Mouse (Mus musculus): ENCODE results near the gene Prkaa2. TPM values are rescaled to one million over a fixed set of nuclear protein-coding genes. Genes with fewer than 3 reads are reported as not detected.

The Prkaa2 gene
- total and polyA plus RNA-seq, 3 experiments = not detected

- TF ChIP-seq JUND (IDR thresholded peaks at IDR 0.05; ENCODE audit: low read depth, low read length) = no peak
- TF ChIP-seq KAT2A (conservative IDR thresholded peaks at IDR 0.05; ENCODE audit: low read depth, low read length) = no peak
- no peak for TF ChIP-seq MYB (IDR thresholded peaks at IDR 0.05; ENCODE audit: low read depth, low read length)
- TF ChIP-seq ELF1 (IDR thresholded peaks at IDR 0.05; ENCODE audit: low read depth, low read length) = no peak
- TF ChIP-seq MYC (IDR thresholded peaks at IDR 0.05; ENCODE audit: low read depth, low read length) = no peak
- TF ChIP-seq EP300 (IDR thresholded peaks at IDR 0.05; ENCODE audit: low read depth in 1 of 2, low read length in 2 of 2) = peak; percentile 76 to 89
- no peak for TF ChIP-seq UBTF (IDR thresholded peaks at IDR 0.05; ENCODE audit: borderline replicate concordance, insufficient read depth, low read depth, low read length)
- TF ChIP-seq TCF12 (IDR thresholded peaks at IDR 0.05; ENCODE audit: low read depth, low read length) = peak; percentile 83
- TF ChIP-seq BHLHE40 (IDR thresholded peaks at IDR 0.05; ENCODE audit: borderline replicate concordance, low read depth, low read length) = peak; percentile 65; the same call in 1 of the 2 replicates
- no peak for TF ChIP-seq MAFK (IDR thresholded peaks at IDR 0.05; ENCODE audit: borderline replicate concordance, low read depth, low read length)
- TF ChIP-seq RCOR1 (IDR thresholded peaks at IDR 0.05; ENCODE audit: low read depth, low read length) = peak; percentile 88
- 0 out of 2 replicates have a peak, but pooled peaks have one; percentile 10 for TF ChIP-seq ZNF384 (IDR thresholded peaks at IDR 0.05; ENCODE audit: low read depth, low read length)
- peak; percentile 90 for TF ChIP-seq GATA1 (IDR thresholded peaks at IDR 0.05; ENCODE audit: low read depth, low read length)
- TF ChIP-seq NRF1 (IDR thresholded peaks at IDR 0.05; ENCODE audit: insufficient read depth, low read depth, low read length, poor library complexity, severe bottlenecking) = no peak
- no peak for TF ChIP-seq POLR2AphosphoS5 (IDR thresholded peaks at IDR 0.05; ENCODE audit: borderline replicate concordance, low read depth, low read length)
- TF ChIP-seq POLR2A (IDR thresholded peaks at IDR 0.05; ENCODE audit: control insufficient read depth in 1 of 2, insufficient read depth in 1 of 2, low read depth in 1 of 2, low read length in 2 of 2, poor library complexity in 1 of 2) = no peak
- no peak for TF ChIP-seq CHD2 (IDR thresholded peaks at IDR 0.05; ENCODE audit: low read length)
- TF ChIP-seq MAZ (IDR thresholded peaks at IDR 0.05; ENCODE audit: low read depth, low read length) = no peak
- TF ChIP-seq USF1 (IDR thresholded peaks at IDR 0.05; ENCODE audit: low read depth, low read length) = 0 out of 2 replicates have a peak, but pooled peaks have one; percentile 16
- no peak for TF ChIP-seq MAX (IDR thresholded peaks at IDR 0.05; ENCODE audit: low read length)
Measured at GRCm38 (mm10) chr4:105004135-105004534, 105.6 kb downstream of the Prkaa2 start (continued).

- no peak for TF ChIP-seq NRF1 (IDR thresholded peaks at IDR 0.05; ENCODE audit: insufficient read depth, low read depth, low read length, poor library complexity, severe bottlenecking)
- TF ChIP-seq MYC (IDR thresholded peaks at IDR 0.05; ENCODE audit: low read depth, low read length) = no peak
- no peak for TF ChIP-seq CHD2 (IDR thresholded peaks at IDR 0.05; ENCODE audit: low read length)
- TF ChIP-seq CTCF (IDR thresholded peaks at IDR 0.05 in 2 of 3, conservative IDR thresholded peaks at IDR 0.05 in 1 of 3; ENCODE audit: control insufficient read depth in 1 of 3, insufficient read depth in 1 of 3, low read depth in 2 of 3, low read length in 3 of 3, poor library complexity in 1 of 3, severe bottlenecking in 1 of 3) = no peak
- TF ChIP-seq SIN3A (IDR thresholded peaks at IDR 0.05; ENCODE audit: low read length) = no peak
- no peak for TF ChIP-seq GATA1 (IDR thresholded peaks at IDR 0.05; ENCODE audit: low read depth, low read length)
- Histone ChIP-seq H3K9ac (ENCODE audit: control insufficient read depth, low read depth, low read length, poor library complexity, severe bottlenecking) (no peak overlapping the region), H3K27ac (ENCODE audit: control insufficient read depth, low read depth, low read length) (no peak overlapping the region), H3K9me3 (replicated peaks; ENCODE audit: insufficient read depth, low read length) (no peaks in the 10 kb centered on the region), H3K4me1 (ENCODE audit: control insufficient read depth in 1 of 2, insufficient read depth in 2 of 2, low read length in 2 of 2) (peaks cover 2 to 14% of the 10 kb centered on the region in 2 experiments), H3K79me2 (ENCODE audit: control insufficient read depth, insufficient read depth, low read length, poor library complexity) (no peaks in the 10 kb centered on the region), H3K36me3 (ENCODE audit: control insufficient read depth in 1 of 2, insufficient read depth in 2 of 2, low read length in 2 of 2) (peaks cover 0 to 16% of the 10 kb centered on the region in 2 experiments; a peak in 2 of 4 replicates), H3K4me3 (ENCODE audit: control insufficient read depth in 1 of 2, insufficient read depth in 1 of 2, low read depth in 2 of 2, low read length in 2 of 2) (no peak overlapping the region), H3K27me3 (ENCODE audit: control insufficient read depth in 1 of 2, insufficient read depth in 2 of 2, low read length in 2 of 2) (no peaks in the 10 kb centered on the region)
- no peak for DNase-seq (ENCODE audit: low read depth, low spot score)
Measured at GRCm38 (mm10) chr4:105001736-105002135, 108.0 kb downstream of the Prkaa2 start.
